Mouse (Mus musculus) liver, embryonic 11.5 days (tissue): ENCODE measurements around the gene Ewsr1. TPM values are rescaled to one million over a fixed set of nuclear protein-coding genes. Genes with fewer than 3 reads are reported as not detected.

ENCODE experiments used
- ATAC-seq: fragments of 200-750 bp; cut with Nextera tagmentation; replicated peaks from 2 replicates; pipeline ENCODE4 v1.8.0; 2017; ENCODE audit warnings: moderate number of reproducible peaks, mild to moderate bottlenecking, moderate TSS enrichment, moderate library complexity; ENCODE audit not compliant: low FRiP score
- DNase-seq: peaks from one replicate; pipeline ENCODE4 v3.0.0-alpha.2; 2017; ENCODE audit warnings: low spot score
- H3K27ac ChIP-seq: fragments of 300-500 bp; sonication (generic); 2 replicates; pipeline ENCODE4 v1.5.1; 2014; ENCODE audit warnings: mild to moderate bottlenecking, low read depth, low read length, control low read depth
- H3K27me3 ChIP-seq: fragments of 300-500 bp; sonication (generic); replicated peaks from 2 replicates; pipeline ENCODE4 v1.6.1; 2014; ENCODE audit warnings: low read length, mixed read lengths; ENCODE audit not compliant: control insufficient read depth, insufficient read depth
- H3K36me3 ChIP-seq: fragments of 300-500 bp; sonication (generic); 2 replicates; pipeline ENCODE4 v1.6.1; 2014; ENCODE audit warnings: mild to moderate bottlenecking, low read length, moderate library complexity, mixed read lengths; ENCODE audit not compliant: control insufficient read depth, insufficient read depth
- H3K4me1 ChIP-seq: fragments of 300-500 bp; sonication (generic); replicated peaks from 2 replicates; pipeline ENCODE4 v1.6.1; 2014; ENCODE audit warnings: low read length, mixed read lengths; ENCODE audit not compliant: control insufficient read depth, insufficient read depth
- H3K4me2 ChIP-seq: fragments of 300-500 bp; sonication (generic); 2 replicates; pipeline ENCODE4 v1.6.1; 2014; ENCODE audit warnings: mild to moderate bottlenecking, control low read depth, moderate library complexity
- H3K4me3 ChIP-seq: fragments of 300-500 bp; sonication (generic); 2 replicates; pipeline ENCODE4 v1.5.1; 2014; ENCODE audit warnings: low read depth, low read length, control low read depth
- H3K9ac ChIP-seq: fragments of 300-500 bp; sonication (generic); 2 replicates; pipeline ENCODE4 v1.6.1; 2014; ENCODE audit warnings: low read depth, low read length, control low read depth
- H3K9me3 ChIP-seq: fragments of 300-500 bp; sonication (generic); 2 replicates; pipeline ENCODE4 v1.6.1; 2016; ENCODE audit warnings: low read length, inconsistent platforms, mixed read lengths; ENCODE audit not compliant: control insufficient read depth
- WGBS: fragments of 180-500 bp; shearing (Covaris S2); extraction: QIAGEN DNeasy Blood & Tissue Kit; methylation state at CpG from one replicate; pipeline ENCODE4 v1.1.7; 2014; 5-methylcytosine and 5-hydroxymethylcytosine counted together
- polyA plus RNA-seq: library from polyadenylated mRNA; unstranded; fragments of >200 nt; fragmentation: Nextera tagmentation; extraction: Ambion mirVana; gene quantifications from 2 replicates; pipeline ENCODE4 v1.2.1, GENCODE M21; 2014

Ewsr1 gene
- polyA plus RNA-seq, 1 experiment from 2014 or later = 367 TPM

GRCm38 (mm10) chr11:5046321-5046926 is 52.6 kb downstream of the Ewsr1 start:
- ATAC-seq = no peak
- no peaks in the 10 kb centered on the region for H3K27me3 ChIP-seq
- H3K36me3 ChIP-seq = peaks cover 10% of the 10 kb centered on the region
- H3K9ac ChIP-seq = no peak overlapping the region
- 43% methylated on average over 12 of the region's 12 CpGs for WGBS
- H3K9me3 ChIP-seq = no peaks in the 10 kb centered on the region
- no peak overlapping the region for H3K4me2 ChIP-seq
- DNase-seq = no peak
- no peak overlapping the region for H3K27ac ChIP-seq
- H3K4me1 ChIP-seq = no peaks in the 10 kb centered on the region
- no peak overlapping the region for H3K4me3 ChIP-seq

GRCm38 (mm10) chr11:5042645-5043381 is 56.3 kb downstream of the Ewsr1 start:
- Histone ChIP-seq H3K27me3 (no peaks in the 10 kb centered on the region), H3K4me3 (no peak overlapping the region), H3K9ac (no peak overlapping the region), H3K27ac (no peak overlapping the region), H3K36me3 (peaks cover 33% of the 10 kb centered on the region), H3K9me3 (no peaks in the 10 kb centered on the region), H3K4me2 (no peak overlapping the region), H3K4me1 (no peaks in the 10 kb centered on the region)
- DNase-seq (no peak), ATAC-seq (no peak)
- WGBS = 80% methylated on average over 8 of the region's 8 CpGs

- Histone ChIP-seq H3K4me1 (no peaks in the 10 kb centered on the region), H3K9me3 (no peaks in the 10 kb centered on the region), H3K9ac (no peak overlapping the region), H3K4me3 (no peak overlapping the region), H3K27ac (no peak overlapping the region), H3K27me3 (no peaks in the 10 kb centered on the region), H3K4me2 (no peak overlapping the region), H3K36me3 (peaks cover 42% of the 10 kb centered on the region)
- WGBS = 80% methylated on average over 18 of the region's 18 CpGs
- ATAC-seq = no peak
- DNase-seq = no peak
Measured at GRCm38 (mm10) chr11:5041144-5041780, 57.8 kb downstream of the Ewsr1 start.

- H3K27ac ChIP-seq = no peak overlapping the region
- peaks cover 44% of the 10 kb centered on the region for H3K36me3 ChIP-seq
- H3K9ac ChIP-seq = no peak overlapping the region
- DNase-seq = no peak
- no peak overlapping the region for H3K4me2 ChIP-seq
- H3K27me3 ChIP-seq = no peaks in the 10 kb centered on the region
- H3K9me3 ChIP-seq = no peaks in the 10 kb centered on the region
- ATAC-seq = no peak
- no peak overlapping the region for H3K4me3 ChIP-seq
- no peaks in the 10 kb centered on the region for H3K4me1 ChIP-seq
- 83% methylated on average over 5 of the region's 5 CpGs for WGBS
Measured at GRCm38 (mm10) chr11:5040585-5040984, 58.5 kb downstream of the Ewsr1 start.

GRCm38 (mm10) chr11:5037146-5037854 is 61.8 kb downstream of the Ewsr1 start:
- no peaks in the 10 kb centered on the region for H3K9me3 ChIP-seq
- peaks cover 61% of the 10 kb centered on the region for H3K36me3 ChIP-seq
- no peaks in the 10 kb centered on the region for H3K4me1 ChIP-seq
- no peaks in the 10 kb centered on the region for H3K27me3 ChIP-seq
- no peak overlapping the region for H3K4me3 ChIP-seq
- no peak overlapping the region for H3K9ac ChIP-seq
- no peak overlapping the region for H3K27ac ChIP-seq
- 92% methylated on average over 8 of the region's 8 CpGs for WGBS
- ATAC-seq (no peak), DNase-seq (no peak)
- H3K4me2 ChIP-seq = no peak overlapping the region

- H3K36me3 ChIP-seq = peaks cover 56% of the 10 kb centered on the region
- no peak overlapping the region for H3K4me2 ChIP-seq
- no peak overlapping the region for H3K4me3 ChIP-seq
- H3K4me1 ChIP-seq = no peaks in the 10 kb centered on the region
- no peak overlapping the region for H3K9ac ChIP-seq
- DNase-seq (no peak), ATAC-seq (no peak)
- H3K27me3 ChIP-seq = no peaks in the 10 kb centered on the region
- WGBS = 97% methylated on average over 4 of the region's 4 CpGs
- no peaks in the 10 kb centered on the region for H3K9me3 ChIP-seq
- H3K27ac ChIP-seq = no peak overlapping the region
Measured at GRCm38 (mm10) chr11:5035421-5035820, 63.6 kb downstream of the Ewsr1 start.

- Histone ChIP-seq H3K4me2 (no peak overlapping the region), H3K27ac (no peak overlapping the region), H3K9ac (no peak overlapping the region), H3K4me1 (no peaks in the 10 kb centered on the region), H3K27me3 (no peaks in the 10 kb centered on the region), H3K9me3 (no peaks in the 10 kb centered on the region), H3K36me3 (peaks cover 45% of the 10 kb centered on the region), H3K4me3 (no peak overlapping the region)
- ATAC-seq (no peak), DNase-seq (no peak)
- 97% methylated on average over 3 of the region's 3 CpGs for WGBS
Measured at GRCm38 (mm10) chr11:5033136-5033535, 65.9 kb downstream of the Ewsr1 start.

- ATAC-seq = no peak
- Histone ChIP-seq H3K9me3 (no peaks in the 10 kb centered on the region), H3K36me3 (peaks cover 48% of the 10 kb centered on the region), H3K4me1 (no peaks in the 10 kb centered on the region), H3K27me3 (no peaks in the 10 kb centered on the region), H3K4me3 (no peak overlapping the region), H3K4me2 (no peak overlapping the region), H3K27ac (no peak overlapping the region), H3K9ac (no peak overlapping the region)
- no peak for DNase-seq
- WGBS = 90% methylated on average over 10 of the region's 10 CpGs
Measured at GRCm38 (mm10) chr11:5032706-5033105, 66.4 kb downstream of the Ewsr1 start.
